Mouse (Mus musculus) cerebellum, adult 2 months (tissue): ENCODE results near the gene Dnase1l3.

Experiments used
- CTCF ChIP-seq: fragments of 200-500 bp; IDR thresholded peaks from 2 replicates; pipeline ENCODE4 v1.5.1; 2011; ENCODE audit warnings: low read depth, mild to moderate bottlenecking, control low read depth, low read length, moderate library complexity, borderline replicate concordance; ENCODE audit not compliant: insufficient read depth
- POLR2A ChIP-seq: fragments of 200-500 bp; IDR thresholded peaks from 2 replicates; pipeline ENCODE4 v1.6.1; 2011; ENCODE audit warnings: low read length, control low read depth, borderline replicate concordance; ENCODE audit not compliant: insufficient read depth

DNA sequence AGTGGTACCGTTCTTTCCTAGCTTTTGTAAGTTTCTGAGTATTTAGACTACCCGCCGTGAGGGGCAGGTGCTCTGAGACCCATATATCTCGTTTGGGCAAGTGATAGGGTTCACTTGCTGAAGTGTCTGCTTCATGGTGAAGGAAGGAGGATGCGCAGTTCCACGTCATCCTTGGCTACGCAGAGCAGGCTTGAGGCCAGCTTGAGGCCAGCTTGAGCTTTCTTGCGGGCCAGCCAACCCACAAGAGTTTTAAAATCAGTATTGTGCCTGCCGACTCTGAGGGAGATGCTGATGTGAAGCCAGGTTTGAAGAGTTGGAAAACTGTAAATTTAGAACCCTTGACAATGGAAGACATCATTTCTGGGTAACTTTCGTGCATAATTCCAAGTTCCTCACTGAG lies 13.6 kb upstream of the Dnase1l3 start:
- TF ChIP-seq CTCF = no peak
- TF ChIP-seq POLR2A = no peak
